Mouse (Mus musculus) kidney, adult 2 months (tissue): ENCODE results near the gene Exosc10. TPM values are rescaled to one million over a fixed set of nuclear protein-coding genes. Genes with fewer than 3 reads are reported as not detected.

ENCODE experiments used
- DNase-seq: peaks from one replicate; pipeline ENCODE4 v3.0.0; 2021
- H3K27ac ChIP-seq: fragments of 200-500 bp; 2 replicates; pipeline ENCODE4 v1.5.1; 2012; ENCODE audit warnings: low read depth, low read length, control low read depth, inconsistent platforms; ENCODE audit not compliant: insufficient read depth
- H3K27me3 ChIP-seq: fragments of 200-500 bp; replicated peaks from 2 replicates; pipeline ENCODE4 v1.6.1; 2012; ENCODE audit warnings: mild to moderate bottlenecking, moderate library complexity, low read length, inconsistent platforms; ENCODE audit not compliant: control insufficient read depth, insufficient read depth
- H3K36me3 ChIP-seq: fragments of 200-500 bp; 2 replicates; pipeline ENCODE4 v1.6.1; 2012; ENCODE audit warnings: mild to moderate bottlenecking, moderate library complexity, low read length, inconsistent platforms; ENCODE audit not compliant: control insufficient read depth, insufficient read depth
- H3K4me1 ChIP-seq: fragments of 200-500 bp; 2 replicates; pipeline ENCODE4 v1.6.1; 2011; ENCODE audit warnings: low read length; ENCODE audit not compliant: control insufficient read depth, insufficient read depth
- H3K4me3 ChIP-seq: fragments of 200-500 bp; 2 replicates; pipeline ENCODE4 v1.5.1; 2011; ENCODE audit warnings: mild to moderate bottlenecking, low read depth, low read length, control low read depth; ENCODE audit not compliant: insufficient read depth
- CTCF ChIP-seq: fragments of 200-500 bp; conservative IDR thresholded peaks from 2 replicates; pipeline ENCODE4 v1.5.1; 2011; ENCODE audit warnings: low read depth, mild to moderate bottlenecking, control low read depth, low read length, moderate library complexity, mixed read lengths; ENCODE audit not compliant: insufficient read depth, insufficient read length
- POLR2A ChIP-seq: fragments of 200-500 bp; IDR thresholded peaks from one replicate; pipeline ENCODE4 v1.6.1; 2011; ENCODE audit warnings: low read depth, low read length, control low read depth
- WGBS: fragments of 180-500 bp; shearing (Covaris S2); methylation state at CpG from one replicate; pipeline ENCODE4 v1.1.7; 2018; 5-methylcytosine and 5-hydroxymethylcytosine counted together
- polyA plus RNA-seq: library from polyadenylated mRNA; depleted of rRNA; stranded (reverse); fragments of >200 nt; gene quantifications from 2 replicates; pipeline ENCODE4 v1.2.3, GENCODE M21; 2012

The Exosc10 gene
- polyA plus RNA-seq, 1 experiment: 21.8 TPM

DNA sequence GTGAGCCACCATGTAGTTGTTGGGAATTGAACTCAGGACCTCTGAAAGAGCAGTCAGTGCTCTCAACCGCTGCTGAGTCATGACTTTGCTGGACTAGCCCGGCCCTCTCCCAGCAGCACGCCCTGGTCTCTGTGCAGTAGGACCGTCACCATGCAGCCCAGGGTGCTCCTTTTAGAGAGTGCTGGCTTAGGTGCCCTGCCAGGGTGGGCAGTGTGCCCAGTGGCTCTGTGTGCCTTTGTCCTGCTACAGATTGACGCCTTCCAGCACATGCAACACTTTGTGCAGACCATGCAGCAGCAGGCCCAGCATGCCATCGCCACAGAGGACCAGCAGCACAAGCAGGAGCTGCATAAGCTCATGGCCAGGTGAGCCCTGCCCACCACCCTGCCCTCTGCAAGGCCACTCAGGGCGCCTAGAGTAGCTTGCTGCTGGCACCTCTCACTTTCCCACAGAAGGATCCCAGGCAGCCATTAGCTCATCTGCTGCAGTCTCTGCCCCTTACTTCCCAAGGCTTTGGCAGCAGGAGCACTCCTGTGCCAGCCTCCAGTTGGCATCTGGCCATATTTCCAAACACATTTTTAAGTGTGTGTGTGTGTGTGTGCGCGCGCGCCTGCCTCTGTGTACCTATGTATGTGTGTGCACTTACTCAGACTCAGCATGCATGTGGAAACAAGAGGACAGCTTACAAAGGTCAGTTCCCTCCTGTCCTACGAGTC is 24.5 kb upstream of the Exosc10 start:
- DNase-seq: no peak
- TF ChIP-seq POLR2A: no peak
- no peak for TF ChIP-seq CTCF
- H3K36me3 ChIP-seq: peaks cover 6% of the 10 kb centered on the region
- no peaks in the 10 kb centered on the region for H3K27me3 ChIP-seq
- H3K4me3 ChIP-seq: no peak overlapping the region
- no peak overlapping the region for H3K27ac ChIP-seq
- H3K4me1 ChIP-seq: no peaks in the 10 kb centered on the region
- 83% methylated on average over 12 of the region's 12 CpGs for WGBS

DNA sequence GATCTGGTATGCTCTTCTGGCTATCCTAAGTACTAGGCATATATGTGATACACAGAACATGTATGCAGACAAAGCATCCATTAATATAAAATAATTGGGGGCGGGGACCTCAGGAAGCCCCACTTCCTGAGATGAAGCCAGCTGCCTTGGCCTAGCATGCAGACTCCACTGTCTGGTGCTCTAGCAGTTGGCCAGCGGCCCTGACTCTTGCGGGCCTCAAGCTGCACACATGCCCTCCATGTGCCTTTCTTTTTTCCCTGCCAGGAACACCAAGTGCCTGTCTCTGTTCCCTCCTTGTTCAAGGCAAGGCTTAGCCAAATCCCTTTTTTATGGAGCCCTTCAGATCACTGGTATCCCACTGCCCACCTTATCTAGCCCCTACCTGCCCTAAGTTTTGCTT is 22.4 kb upstream of the Exosc10 start:
- Histone ChIP-seq H3K4me1 (no peaks in the 10 kb centered on the region), H3K36me3 (peaks cover 6% of the 10 kb centered on the region), H3K27me3 (no peaks in the 10 kb centered on the region), H3K27ac (no peak overlapping the region), H3K4me3 (no peak overlapping the region)
- no peak for DNase-seq
- WGBS: 75% methylated on average over 3 of the region's 3 CpGs
- TF ChIP-seq CTCF (no peak), POLR2A (no peak)

DNA sequence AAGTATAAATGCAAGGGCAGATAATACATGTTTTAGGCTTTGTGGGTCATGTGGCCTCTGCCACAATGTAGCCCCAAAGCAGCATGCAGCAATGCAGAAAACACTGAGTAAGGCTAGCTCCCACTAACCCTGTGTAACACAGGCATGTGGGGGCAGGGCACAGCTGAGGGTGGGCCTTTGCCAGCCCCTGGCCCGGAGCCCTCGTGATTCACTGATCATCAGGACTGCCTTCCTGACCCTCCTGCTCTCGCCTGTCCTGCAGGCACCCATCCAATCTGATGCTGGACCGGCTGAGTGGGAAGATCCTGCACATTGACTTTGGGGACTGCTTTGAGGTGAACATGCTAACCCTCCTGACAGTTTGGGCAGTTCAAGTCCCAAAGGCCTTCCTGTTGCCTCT is 9.1 kb upstream of the Exosc10 start:
- H3K4me1 ChIP-seq: no peaks in the 10 kb centered on the region
- WGBS: 86% methylated on average over 4 of the region's 4 CpGs
- H3K27ac ChIP-seq: no peak overlapping the region
- H3K4me3 ChIP-seq: no peak overlapping the region
- DNase-seq: no peak
- TF ChIP-seq CTCF: no peak
- peaks cover 17% of the 10 kb centered on the region for H3K36me3 ChIP-seq
- no peaks in the 10 kb centered on the region for H3K27me3 ChIP-seq

DNA sequence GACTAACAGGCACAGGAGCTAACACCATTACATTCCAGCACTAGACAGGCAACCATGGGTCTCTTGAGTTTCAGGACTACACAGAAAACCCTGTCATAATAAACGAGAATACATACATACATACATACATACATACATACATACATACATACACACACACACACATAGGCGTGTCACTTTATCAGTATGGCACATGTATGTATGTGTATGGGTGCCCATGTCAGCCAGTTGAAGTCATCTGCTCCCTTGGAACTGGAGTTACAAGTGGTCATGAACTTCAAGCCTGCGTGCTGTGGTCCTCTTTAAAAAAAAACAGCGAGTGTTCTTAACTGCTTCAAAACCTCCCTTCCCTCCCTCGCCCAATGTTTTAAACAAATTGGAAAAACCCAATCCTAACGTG is 463 bp upstream of the Exosc10 start:
- TF ChIP-seq CTCF: no peak
- TF ChIP-seq POLR2A: no peak
- Histone ChIP-seq H3K36me3 (peaks cover 3% of the 10 kb centered on the region; the same call in 1 of the 2 replicates), H3K27me3 (no peaks in the 10 kb centered on the region), H3K4me1 (peaks cover 2% of the 10 kb centered on the region; the same call in 1 of the 2 replicates), H3K4me3 (peak overlapping the region; percentile 89), H3K27ac (peak overlapping the region; percentile 41; the same call in 1 of the 2 replicates)
- 29% methylated on average over 6 of the region's 6 CpGs for WGBS
- DNase-seq: no peak

DNA sequence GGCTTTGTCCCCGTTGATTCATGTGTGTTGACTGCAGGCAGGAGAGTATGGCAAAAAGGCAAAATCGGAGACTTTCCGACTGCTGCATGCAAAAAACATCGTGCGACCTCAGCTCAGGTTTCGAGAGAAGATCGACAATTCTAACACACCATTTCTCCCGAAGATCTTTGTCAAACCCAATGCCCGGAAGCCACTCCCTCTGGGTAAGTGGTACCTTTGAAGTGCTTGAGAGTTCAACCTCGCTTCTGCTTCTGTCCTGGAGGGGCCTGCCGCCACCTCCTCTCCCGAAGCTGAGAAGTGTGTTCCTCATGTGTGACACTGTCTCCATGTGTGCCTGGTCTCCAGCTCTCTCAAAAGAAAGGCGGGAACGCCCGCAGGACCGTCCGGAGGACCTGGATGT is 4.4 kb downstream of the Exosc10 start:
- H3K27ac ChIP-seq: no peak overlapping the region
- H3K27me3 ChIP-seq: no peaks in the 10 kb centered on the region
- H3K4me1 ChIP-seq: peaks cover 2% of the 10 kb centered on the region; the same call in 1 of the 2 replicates
- DNase-seq: no peak
- H3K36me3 ChIP-seq: peaks cover 2% of the 10 kb centered on the region
- TF ChIP-seq POLR2A (no peak), CTCF (no peak)
- H3K4me3 ChIP-seq: no peak overlapping the region
- WGBS: 92% methylated on average over 17 of the region's 17 CpGs

DNA sequence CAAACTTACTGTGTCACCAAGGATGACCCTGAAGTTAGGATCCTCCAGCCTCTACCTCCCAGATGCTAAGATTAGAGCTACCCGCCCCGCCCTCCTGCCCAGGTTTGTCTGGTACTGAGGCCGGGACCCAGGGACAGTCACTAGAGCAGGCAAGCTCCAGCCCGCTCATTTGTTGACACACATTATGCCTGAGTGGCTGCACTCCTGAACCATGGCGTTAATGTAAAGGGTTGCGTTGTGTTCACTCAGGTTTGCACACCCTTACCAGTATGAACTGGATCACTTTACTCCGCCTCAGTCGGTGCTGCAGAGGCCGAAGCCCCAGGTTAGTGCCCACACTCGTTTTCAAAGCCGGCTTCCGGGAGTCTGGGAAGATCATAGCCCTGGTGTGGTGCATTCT is 5.4 kb downstream of the Exosc10 start:
- Histone ChIP-seq H3K27me3 (no peaks in the 10 kb centered on the region), H3K36me3 (peaks cover 2% of the 10 kb centered on the region), H3K4me3 (no peak overlapping the region), H3K27ac (no peak overlapping the region), H3K4me1 (peaks cover 2% of the 10 kb centered on the region; the same call in 1 of the 2 replicates)
- no peak for TF ChIP-seq POLR2A
- TF ChIP-seq CTCF: no peak
- WGBS: 88% methylated on average over 12 of the region's 12 CpGs
- DNase-seq: no peak

DNA sequence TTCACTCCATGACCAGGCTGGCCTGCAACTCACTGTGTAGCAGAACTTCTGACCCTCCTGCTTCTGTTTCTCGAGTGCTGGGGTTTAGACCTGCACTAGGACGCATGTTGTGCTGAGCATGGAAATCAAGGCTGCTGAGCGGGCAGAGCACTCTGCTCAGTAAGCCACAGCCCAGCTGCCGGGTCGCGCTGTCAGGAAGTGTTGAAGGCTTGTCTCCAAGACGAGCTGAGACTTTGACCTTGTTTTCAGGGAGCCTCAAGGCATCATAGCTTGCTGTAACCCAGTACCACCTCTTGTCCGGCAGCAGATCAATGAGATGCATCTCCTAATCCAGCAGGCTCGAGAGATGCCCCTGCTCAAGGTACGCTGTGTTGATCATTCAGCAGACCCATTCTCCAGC is 11.9 kb downstream of the Exosc10 start:
- H3K27me3 ChIP-seq: no peaks in the 10 kb centered on the region
- no peak for TF ChIP-seq CTCF
- TF ChIP-seq POLR2A: no peak
- no peak for DNase-seq
- 77% methylated on average over 10 of the region's 10 CpGs for WGBS
- no peak overlapping the region for H3K27ac ChIP-seq
- peaks cover 2% of the 10 kb centered on the region for H3K36me3 ChIP-seq
- no peak overlapping the region for H3K4me3 ChIP-seq
- no peaks in the 10 kb centered on the region for H3K4me1 ChIP-seq

DNA sequence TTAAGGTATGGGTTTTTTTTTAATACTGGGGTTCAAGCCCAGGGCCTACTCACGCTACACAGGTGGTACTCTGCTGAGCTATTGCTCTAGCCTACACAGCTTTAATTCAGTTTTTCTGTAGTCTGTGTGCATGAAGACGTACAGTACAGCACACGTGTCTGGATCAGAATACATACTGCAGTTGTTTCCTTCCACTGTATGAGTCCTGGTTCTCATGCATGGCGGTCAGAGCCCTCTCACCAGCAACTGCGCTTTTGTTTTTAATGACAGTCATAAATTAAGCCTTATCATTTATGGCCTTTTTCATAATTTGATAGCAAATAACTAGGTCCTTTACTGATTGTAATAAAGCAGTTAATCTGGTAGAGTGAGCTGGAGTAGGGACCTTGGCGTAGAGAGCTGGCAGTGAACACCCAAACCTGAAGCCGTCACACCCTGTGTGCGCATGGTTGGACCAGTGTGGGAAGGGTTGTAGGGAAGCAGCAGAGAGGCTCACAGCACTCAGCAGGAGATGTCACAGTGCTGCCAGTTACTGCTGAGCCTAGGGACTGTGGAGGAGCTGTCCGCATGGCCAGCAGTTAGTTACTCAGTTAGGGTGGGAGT is 12.6 kb downstream of the Exosc10 start:
- Histone ChIP-seq H3K4me1 (no peaks in the 10 kb centered on the region), H3K36me3 (peaks cover 2% of the 10 kb centered on the region), H3K4me3 (no peak overlapping the region), H3K27ac (no peak overlapping the region), H3K27me3 (no peaks in the 10 kb centered on the region)
- no peak for DNase-seq
- WGBS: 93% methylated on average over 9 of the region's 9 CpGs
- TF ChIP-seq CTCF (no peak), POLR2A (no peak)
